Mouse (Mus musculus) adrenal gland, postnatal 14 days (tissue): ENCODE data around the gene Max. TPM values are rescaled to one million over a fixed set of nuclear protein-coding genes. Genes with fewer than 3 reads are reported as not detected.
A peak's percentile ranks its signal among the peaks of the same experiment; 100 is the strongest.

Experiments used
- DNase-seq: peaks from one replicate; pipeline ENCODE4 v3.0.0; 2021; ENCODE audit warnings: mixed read lengths
- long read RNA-seq, 2 experiments: library from polyadenylated mRNA; stranded (forward); transcript quantifications; one replicate each; pipeline ENCODE4 v2.0.0; 2021
- total RNA-seq: library from RNA; stranded (reverse); gene quantifications from 2 replicates; pipeline ENCODE4 v1.2.3, GENCODE M21; 2021

Max gene
- 59.9 and 83.1 TPM in 2 replicates for total RNA-seq
- long read RNA-seq, experiment 1, partial matches to known transcripts: 0 of 4 reads
- long read RNA-seq, experiment 1, other reads (novel, unspliced or antisense): 2 of 4 reads
- long read RNA-seq, experiment 2, partial matches to known transcripts: 0 of 2 reads
- long read RNA-seq, experiment 2, other reads (novel, unspliced or antisense): 1 of 2 reads

- DNase-seq: peak; percentile 99
Measured at GRCm38 (mm10) chr12:76961932-76962891, at the start of gene Max. Gene Max (minus strand): TSS chr12:76962201.

- DNase-seq: no peak
Measured at GRCm38 (mm10) chr12:77011092-77011720, 49.2 kb upstream of the Max start.

GRCm38 (mm10) chr12:77009202-77010030 lies 47.4 kb upstream of the Max start:
- DNase-seq: peak; percentile 14

- DNase-seq: no peak
Measured at GRCm38 (mm10) chr12:77004893-77005292, 42.9 kb upstream of the Max start.

GRCm38 (mm10) chr12:77002551-77003228 lies 40.7 kb upstream of the Max start:
- no peak for DNase-seq

- no peak for DNase-seq
Measured at GRCm38 (mm10) chr12:77001312-77001711, 39.3 kb upstream of the Max start.

- DNase-seq: peak; percentile 77
Measured at GRCm38 (mm10) chr12:77000705-77001284, 38.8 kb upstream of the Max start.

- peak; percentile 78 for DNase-seq
Measured at GRCm38 (mm10) chr12:77000096-77000704, 38.2 kb upstream of the Max start.

- DNase-seq: no peak
Measured at GRCm38 (mm10) chr12:76994766-76995165, 32.8 kb upstream of the Max start.

GRCm38 (mm10) chr12:76992891-76993529 lies 31.0 kb upstream of the Max start:
- no peak for DNase-seq

GRCm38 (mm10) chr12:76982818-76983471 lies 20.9 kb upstream of the Max start:
- DNase-seq: no peak

GRCm38 (mm10) chr12:76979530-76979929 lies 17.5 kb upstream of the Max start:
- no peak for DNase-seq

- no peak for DNase-seq
Measured at GRCm38 (mm10) chr12:76972669-76973068, 10.7 kb upstream of the Max start.

GRCm38 (mm10) chr12:76972241-76972640 lies 10.2 kb upstream of the Max start:
- no peak for DNase-seq

- no peak for DNase-seq
Measured at GRCm38 (mm10) chr12:76971642-76972221, 9.7 kb upstream of the Max start.

GRCm38 (mm10) chr12:76965876-76966275 lies 3.9 kb upstream of the Max start:
- no peak for DNase-seq

GRCm38 (mm10) chr12:76965089-76965488 lies 3.1 kb upstream of the Max start:
- no peak for DNase-seq

GRCm38 (mm10) chr12:76961052-76961931 lies 709 bp downstream of the Max start:
- peak; percentile 70 for DNase-seq
